Mouse (Mus musculus) heart, adult 18-20 months (tissue): ENCODE data around the gene Ly6g6d. TPM values are rescaled to one million over a fixed set of nuclear protein-coding genes. Genes with fewer than 3 reads are reported as not detected.
"Not testable (repeated sequence)": the region's sequence is repeated elsewhere in the genome, so short reads cannot be mapped to it uniquely, and the experiment has no call there.

Source experiments
- DNase-seq, 2 experiments: peaks; one replicate each; pipeline ENCODE4 v3.0.0; 2021 to 2022; ENCODE audit warnings: mixed read lengths in 1 of 2
- long read RNA-seq, 2 experiments: library from polyadenylated mRNA; stranded (forward); transcript quantifications; one replicate each; pipeline ENCODE4 v2.0.0; 2021
- total RNA-seq, 2 experiments: library from RNA; stranded (reverse); gene quantifications; 2 replicates each; pipeline ENCODE4 v1.2.3; 2021

Ly6g6d gene
- total RNA-seq, result under 1 TPM in 1 of 2 experiments, not detected in 1; 0.57 TPM
- long read RNA-seq, experiment 1, result 0 reads
- long read RNA-seq, experiment 2, result 0 reads

DNA sequence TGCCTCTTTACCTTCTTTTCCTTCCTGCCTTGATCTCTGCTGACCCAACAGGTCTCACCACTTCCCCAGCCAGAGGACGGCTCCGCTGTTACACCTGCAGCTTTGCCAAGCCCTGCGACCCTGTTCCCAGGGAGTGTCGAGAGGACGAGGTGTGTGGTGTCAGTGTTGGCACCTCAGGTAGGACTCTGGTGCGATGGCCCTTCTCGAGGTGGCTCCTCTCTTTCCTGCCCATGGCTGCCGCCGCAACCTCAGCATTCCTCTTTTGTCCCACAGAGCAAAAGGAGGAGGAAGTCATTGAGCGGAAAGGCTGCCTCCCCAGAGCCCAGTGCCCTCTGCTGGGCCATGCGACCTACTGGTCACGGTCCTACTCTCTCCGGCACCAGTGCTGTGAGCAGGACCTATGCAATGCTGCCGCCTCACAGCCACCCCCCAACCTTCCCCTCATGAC lies at the start of gene Ly6g6d:
TSS of gene Ly6g6d (minus strand) at position 280 of the 448 bp plus-strand sequence.
- peak; percentile 67 to 73 for DNase-seq

GRCm38 (mm10) chr17:35127017-35127416 lies 49.2 kb upstream of the Ly6g6d start:
- peak in 1 of 2 experiments; percentile 28 for DNase-seq

DNA sequence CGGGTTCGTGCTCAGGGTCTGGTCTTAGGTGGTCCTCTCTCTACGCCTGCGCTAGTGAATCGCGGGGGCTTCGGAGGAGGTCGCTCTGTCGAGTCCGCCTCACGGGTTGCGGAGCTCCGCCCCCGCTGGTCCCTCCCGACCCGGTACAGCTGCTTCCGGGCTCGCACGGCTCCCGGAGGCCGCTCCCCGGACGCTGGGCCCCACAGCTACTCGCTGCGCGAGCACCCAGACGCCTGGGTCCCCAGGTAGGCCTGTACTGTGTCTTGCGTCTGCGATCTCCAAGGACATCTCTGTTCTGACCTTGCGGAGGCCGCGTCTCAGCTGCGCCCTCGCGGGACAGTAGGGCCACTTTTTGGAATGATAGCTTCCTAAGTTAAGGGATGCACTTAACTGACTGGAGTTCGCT lies 48.3 kb upstream of the Ly6g6d start, which contains the start of gene D17H6S53E:
TSS of gene D17H6S53E (plus strand) at position 168 of the 406 bp plus-strand sequence.
- peak; percentile 85 to 87 for DNase-seq

- DNase-seq, result no peak
Measured at GRCm38 (mm10) chr17:35125578-35125977, 47.7 kb upstream of the Ly6g6d start.

DNA sequence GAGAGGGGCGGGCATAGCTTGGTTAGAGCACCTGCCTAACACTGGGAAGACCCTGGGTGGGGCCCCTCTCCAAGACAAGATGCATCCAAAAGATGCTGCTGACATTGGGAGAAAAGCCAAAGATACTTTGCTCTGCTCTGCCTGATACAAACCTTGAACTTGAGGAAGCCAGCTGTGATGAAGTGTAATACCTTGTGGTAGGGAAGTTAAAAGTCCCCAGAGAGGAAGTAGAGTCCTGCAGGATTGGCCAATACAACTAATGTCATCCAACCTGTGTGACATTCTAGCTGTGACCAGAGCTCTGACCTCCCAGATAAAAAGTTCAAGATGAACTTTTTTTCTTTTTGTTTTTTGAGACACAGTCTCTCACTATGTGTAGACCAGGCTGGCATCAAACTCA lies 47.2 kb upstream of the Ly6g6d start:
- no peak for DNase-seq

DNA sequence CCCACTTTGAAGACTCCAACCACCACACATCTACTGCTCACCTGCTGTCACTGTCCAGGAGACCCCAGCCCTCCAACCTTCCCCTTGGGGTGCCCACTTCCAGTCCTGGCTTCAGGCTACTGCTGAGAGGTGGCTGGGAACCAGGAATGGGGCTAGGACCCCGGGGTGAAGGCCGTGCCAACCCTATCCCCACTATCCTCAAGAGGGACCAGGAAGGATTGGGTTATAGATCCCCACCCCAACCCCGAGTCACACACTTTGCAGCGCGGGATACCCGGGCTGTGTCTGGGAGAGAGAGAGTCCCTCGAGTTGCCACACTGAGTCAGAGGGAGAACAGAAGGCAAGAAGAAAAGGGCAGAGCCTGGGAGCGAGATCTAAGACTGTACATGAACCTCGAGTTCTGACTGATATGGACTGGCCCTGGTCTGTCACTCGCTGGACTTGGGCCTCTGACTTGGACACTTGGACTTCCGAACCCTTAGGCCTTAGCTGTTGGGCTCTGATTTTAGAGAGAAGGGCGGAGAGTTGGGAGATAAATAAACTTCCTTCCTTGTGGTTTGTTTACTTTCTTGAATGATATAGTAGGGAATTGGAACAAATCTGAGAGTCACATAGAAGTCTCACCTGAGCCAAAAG lies 46.5 kb upstream of the Ly6g6d start:
- DNase-seq, result not testable (repeated sequence)

GRCm38 (mm10) chr17:35123287-35123686 lies 45.4 kb upstream of the Ly6g6d start:
- not testable (repeated sequence) for DNase-seq

GRCm38 (mm10) chr17:35121871-35122303 lies 44.0 kb upstream of the Ly6g6d start, which contains the start of gene Csnk2b:
TSS of gene Csnk2b (minus strand) at chr17:35122053.
- peak; percentile 39 to 53 for DNase-seq

GRCm38 (mm10) chr17:35121143-35121799 lies 43.4 kb upstream of the Ly6g6d start, which contains the start of gene Gpank1:
TSS of gene Gpank1 (plus strand) at chr17:35121455.
- peak; percentile 98 to 99 for DNase-seq

GRCm38 (mm10) chr17:35120745-35121142 lies 42.9 kb upstream of the Ly6g6d start:
- DNase-seq, result no peak

DNA sequence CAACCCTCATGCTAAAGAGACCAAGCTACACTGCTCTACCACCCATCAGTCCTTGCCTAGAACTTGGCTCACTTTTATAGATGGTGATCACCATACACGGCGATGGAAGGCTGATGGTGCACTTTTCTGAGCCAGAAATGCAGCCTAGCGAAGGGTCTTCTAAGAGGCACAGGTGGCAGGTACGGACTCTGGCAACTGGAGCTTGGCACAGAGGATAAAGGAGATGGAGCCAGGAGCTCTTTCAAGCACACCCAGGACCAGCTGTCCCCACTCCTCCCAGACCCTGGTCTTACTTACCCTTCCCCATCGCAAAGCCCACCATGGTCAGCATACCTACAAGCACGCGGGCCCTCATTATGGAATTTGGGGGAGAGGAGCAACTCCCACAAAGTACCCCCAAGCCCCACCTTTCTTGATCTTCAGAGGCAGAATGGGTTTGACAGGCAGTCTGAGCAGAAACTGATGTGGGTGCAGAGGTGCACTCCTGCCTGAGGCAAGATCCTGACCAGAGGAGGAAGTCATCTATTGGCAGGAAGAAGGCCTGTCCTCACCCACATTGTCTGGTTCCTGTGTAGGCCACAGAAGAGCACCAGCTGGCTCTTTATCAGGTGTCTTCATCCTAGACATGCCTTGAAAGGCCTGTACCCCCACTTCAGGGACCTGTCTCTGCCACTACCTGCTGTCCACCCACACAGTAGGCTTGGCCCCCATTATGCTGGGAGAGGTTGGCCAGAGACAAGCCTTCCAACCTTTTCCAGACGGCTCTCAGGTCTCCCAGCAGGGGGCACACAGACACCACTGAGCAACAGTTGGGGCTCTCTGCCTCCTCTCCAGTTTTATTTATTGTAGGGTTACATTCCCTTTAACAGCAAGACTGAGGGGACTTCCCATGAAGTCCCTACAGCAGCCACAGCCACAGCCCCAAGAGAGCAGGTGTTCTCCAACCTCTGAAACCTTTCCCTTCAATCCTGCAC lies 37.5 kb upstream of the Ly6g6d start, which contains the start of gene Ly6g5b:
TSS of gene Ly6g5b (minus strand) at position 383 of the 974 bp plus-strand sequence.
- no peak for DNase-seq

DNA sequence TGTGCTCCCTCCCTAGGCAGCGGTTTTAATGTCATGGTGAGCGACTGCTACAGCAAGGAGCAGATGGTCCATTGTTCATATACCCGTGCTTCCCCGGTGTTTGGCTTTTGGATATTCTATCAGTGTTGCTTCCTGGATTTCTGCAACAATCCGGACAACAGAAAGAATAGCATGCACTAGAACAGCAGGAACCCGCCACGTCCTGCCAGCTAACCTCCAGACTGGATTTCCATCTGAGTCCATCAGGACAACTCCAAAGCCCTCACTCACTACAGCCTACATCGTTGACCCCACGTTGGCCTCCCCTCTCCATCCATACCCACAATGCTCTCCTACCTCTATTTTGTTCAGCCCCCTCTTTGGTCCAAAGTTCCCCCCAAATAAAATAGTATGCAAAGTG lies 33.9 kb upstream of the Ly6g6d start:
- DNase-seq, result no peak

- no peak for DNase-seq
Measured at GRCm38 (mm10) chr17:35108097-35108496, 30.2 kb upstream of the Ly6g6d start, which contains the start of gene Ly6g5c. TSS of gene Ly6g5c (plus strand) at chr17:35108279.

- no peak for DNase-seq
Measured at GRCm38 (mm10) chr17:35106522-35106921, 28.7 kb upstream of the Ly6g6d start.

- DNase-seq, result peak; percentile 33 to 37
Measured at GRCm38 (mm10) chr17:35105740-35106389, 28.0 kb upstream of the Ly6g6d start.

- no peak for DNase-seq
Measured at GRCm38 (mm10) chr17:35104754-35105153, 26.9 kb upstream of the Ly6g6d start.

DNA sequence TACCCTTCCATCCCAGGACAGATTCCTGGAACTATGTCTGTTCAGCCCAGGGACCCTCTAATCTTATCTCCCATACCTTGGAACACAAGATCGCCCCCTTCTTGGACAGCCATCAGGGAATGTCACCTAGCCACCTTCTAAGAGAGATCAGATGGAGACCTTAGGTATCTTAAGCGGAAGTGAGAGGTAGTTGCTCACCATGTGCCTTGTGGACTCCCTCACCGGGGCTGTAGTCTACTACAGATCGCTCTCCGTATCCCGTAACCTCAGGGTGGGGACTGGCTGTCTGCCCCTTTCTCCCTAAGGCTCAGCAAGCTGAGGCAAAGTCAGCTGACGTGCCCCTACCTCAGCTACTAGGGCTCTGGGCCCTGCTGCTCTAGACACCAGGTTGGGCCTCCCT lies 26.2 kb upstream of the Ly6g6d start:
- no peak for DNase-seq

- DNase-seq, result no peak
Measured at GRCm38 (mm10) chr17:35103221-35103690, 25.4 kb upstream of the Ly6g6d start.

DNA sequence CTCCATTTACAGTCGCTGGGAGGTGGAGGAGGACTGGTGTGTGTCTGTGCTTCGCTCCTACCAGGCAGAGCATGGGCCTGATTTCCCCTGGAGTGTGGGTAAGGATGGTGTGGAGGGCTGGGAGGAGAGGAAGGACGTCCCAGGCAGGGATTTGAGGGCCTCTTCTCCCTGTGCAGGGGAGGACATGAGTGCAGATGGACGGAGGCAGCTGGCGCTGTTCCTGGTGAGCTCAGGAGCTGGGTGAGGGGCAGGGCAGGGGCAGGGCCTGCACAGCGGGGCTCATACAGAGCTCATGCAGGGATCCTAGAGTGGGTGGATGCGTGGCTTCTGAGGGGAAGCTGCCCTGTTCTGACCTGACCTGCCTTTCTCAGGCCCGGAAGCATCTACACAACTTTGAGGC lies 24.4 kb upstream of the Ly6g6d start:
- DNase-seq, result no peak

DNA sequence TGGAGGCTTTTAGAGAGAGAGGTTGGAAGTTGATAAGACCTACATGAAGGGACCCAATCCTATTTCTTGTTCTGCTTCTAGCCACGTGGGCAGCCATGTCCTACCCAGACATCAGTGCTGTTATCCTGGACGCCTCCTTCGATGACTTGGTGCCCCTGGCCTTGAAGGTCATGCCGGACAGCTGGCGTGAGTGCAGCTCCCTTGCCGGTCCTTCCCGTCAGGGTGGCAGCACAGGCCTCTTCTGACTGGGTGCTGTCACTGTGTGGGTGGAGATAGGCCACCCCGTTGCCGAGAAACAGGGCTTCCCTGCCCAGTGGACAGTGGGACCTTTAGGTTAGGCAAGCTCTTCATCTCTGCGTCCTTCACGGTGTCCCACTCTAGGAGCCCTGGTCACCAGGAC lies 23.3 kb upstream of the Ly6g6d start:
- DNase-seq, result no peak

GRCm38 (mm10) chr17:35100196-35100765 lies 22.4 kb upstream of the Ly6g6d start:
- no peak for DNase-seq
